Mouse (Mus musculus) heart, embryonic 10.5 days (tissue): ENCODE data around the gene Otx2. TPM values are rescaled to one million over a fixed set of nuclear protein-coding genes. Genes with fewer than 3 reads are reported as not detected.
A peak's percentile ranks its signal among the peaks of the same experiment; 100 is the strongest.

Experiments used
- DNase-seq: peaks from one replicate; pipeline ENCODE4 v3.0.0-alpha.2; 2017; ENCODE audit warnings: low spot score
- H3K27ac ChIP-seq: fragments of 300-500 bp; sonication (generic); 2 replicates; pipeline ENCODE4 v1.5.1; 2016; ENCODE audit warnings: mild to moderate bottlenecking
- H3K27me3 ChIP-seq: fragments of 300-500 bp; sonication (generic); 2 replicates; pipeline ENCODE4 v1.6.1; 2016; ENCODE audit warnings: mild to moderate bottlenecking; ENCODE audit not compliant: poor library complexity, insufficient read depth, severe bottlenecking
- H3K36me3 ChIP-seq: fragments of 300-500 bp; sonication (generic); 2 replicates; pipeline ENCODE4 v1.6.1; 2016; ENCODE audit warnings: mild to moderate bottlenecking, moderate library complexity
- H3K4me1 ChIP-seq: fragments of 300-500 bp; sonication (generic); 2 replicates; pipeline ENCODE4 v1.6.1; 2016; ENCODE audit warnings: mild to moderate bottlenecking
- H3K4me3 ChIP-seq: fragments of 300-500 bp; sonication (generic); 2 replicates; pipeline ENCODE4 v1.5.1; 2016; ENCODE audit warnings: mild to moderate bottlenecking, moderate library complexity
- H3K9me3 ChIP-seq: fragments of 300-500 bp; sonication (generic); 2 replicates; pipeline ENCODE4 v1.6.1; 2016; ENCODE audit warnings: mild to moderate bottlenecking, moderate library complexity
- WGBS: fragments of 180-500 bp; shearing (Covaris S2); methylation state at CpG from one replicate; pipeline ENCODE4 v1.1.7; 2016; 5-methylcytosine and 5-hydroxymethylcytosine counted together
- polyA plus RNA-seq: library from polyadenylated mRNA; unstranded; fragments of >200 nt; fragmentation: Nextera tagmentation; extraction: Ambion mirVana; gene quantifications from 2 replicates; pipeline ENCODE4 v1.2.1, GENCODE M21; 2016

Otx2 gene
- polyA plus RNA-seq, 1 experiment from 2014 or later: 0.20 TPM

GRCm38 (mm10) chr14:48678674-48679073 lies 5.1 kb upstream of the Otx2 start:
- Histone ChIP-seq H3K27me3 (peaks cover 36% of the 10 kb centered on the region), H3K9me3 (no peaks in the 10 kb centered on the region), H3K36me3 (no peaks in the 10 kb centered on the region), H3K4me3 (no peak overlapping the region), H3K27ac (no peak overlapping the region), H3K4me1 (peaks cover 8% of the 10 kb centered on the region)
- no peak for DNase-seq
- 73% methylated on average over 3 of the region's 3 CpGs for WGBS

GRCm38 (mm10) chr14:48674036-48674831 lies 615 bp upstream of the Otx2 start:
- H3K27ac ChIP-seq: no peak overlapping the region
- H3K36me3 ChIP-seq: no peaks in the 10 kb centered on the region
- WGBS: 1% methylated on average over 36 of the region's 36 CpGs
- peaks cover 13% of the 10 kb centered on the region for H3K4me1 ChIP-seq
- no peaks in the 10 kb centered on the region for H3K9me3 ChIP-seq
- DNase-seq: no peak
- peak overlapping the region; percentile 50 for H3K4me3 ChIP-seq
- peaks cover 79% of the 10 kb centered on the region for H3K27me3 ChIP-seq

GRCm38 (mm10) chr14:48672611-48673176 lies 925 bp downstream of the Otx2 start:
- Histone ChIP-seq H3K4me3 (no peak overlapping the region), H3K27me3 (peaks cover 88% of the 10 kb centered on the region), H3K36me3 (no peaks in the 10 kb centered on the region), H3K9me3 (no peaks in the 10 kb centered on the region), H3K4me1 (peaks cover 17% of the 10 kb centered on the region), H3K27ac (no peak overlapping the region)
- 18% methylated on average over 10 of the region's 10 CpGs for WGBS
- no peak for DNase-seq

GRCm38 (mm10) chr14:48671480-48672240 lies 2.0 kb downstream of the Otx2 start:
- Histone ChIP-seq H3K9me3 (no peaks in the 10 kb centered on the region), H3K4me3 (no peak overlapping the region), H3K36me3 (no peaks in the 10 kb centered on the region), H3K27ac (no peak overlapping the region), H3K27me3 (peaks cover 97% of the 10 kb centered on the region), H3K4me1 (peaks cover 18% of the 10 kb centered on the region)
- no peak for DNase-seq
- WGBS: 33% methylated on average over 9 of the region's 9 CpGs

- no peak overlapping the region for H3K4me3 ChIP-seq
- no peak for DNase-seq
- peaks cover 98% of the 10 kb centered on the region for H3K27me3 ChIP-seq
- 47% methylated on average over 4 of the region's 4 CpGs for WGBS
- no peaks in the 10 kb centered on the region for H3K9me3 ChIP-seq
- no peak overlapping the region for H3K27ac ChIP-seq
- no peaks in the 10 kb centered on the region for H3K36me3 ChIP-seq
- peaks cover 25% of the 10 kb centered on the region for H3K4me1 ChIP-seq
Measured at GRCm38 (mm10) chr14:48670761-48671479, 2.7 kb downstream of the Otx2 start.

GRCm38 (mm10) chr14:48670258-48670630 lies 3.4 kb downstream of the Otx2 start:
- Histone ChIP-seq H3K27me3 (peaks cover 98% of the 10 kb centered on the region), H3K4me1 (peaks cover 31% of the 10 kb centered on the region), H3K27ac (no peak overlapping the region), H3K4me3 (no peak overlapping the region), H3K36me3 (no peaks in the 10 kb centered on the region), H3K9me3 (no peaks in the 10 kb centered on the region)
- WGBS: 5% methylated on average over 3 of the region's 3 CpGs
- DNase-seq: no peak

GRCm38 (mm10) chr14:48669541-48670257 lies 3.9 kb downstream of the Otx2 start:
- peaks cover 98% of the 10 kb centered on the region for H3K27me3 ChIP-seq
- 4% methylated on average over 18 of the region's 18 CpGs for WGBS
- no peak overlapping the region for H3K4me3 ChIP-seq
- no peaks in the 10 kb centered on the region for H3K36me3 ChIP-seq
- no peak for DNase-seq
- peaks cover 31% of the 10 kb centered on the region for H3K4me1 ChIP-seq
- H3K27ac ChIP-seq: no peak overlapping the region
- no peaks in the 10 kb centered on the region for H3K9me3 ChIP-seq

GRCm38 (mm10) chr14:48668761-48669303 lies 4.8 kb downstream of the Otx2 start:
- Histone ChIP-seq H3K27me3 (peaks cover 97% of the 10 kb centered on the region), H3K9me3 (no peaks in the 10 kb centered on the region), H3K4me3 (peak overlapping the region; percentile 22; the same call in 1 of the 2 replicates), H3K27ac (no peak overlapping the region), H3K4me1 (peaks cover 25% of the 10 kb centered on the region), H3K36me3 (no peaks in the 10 kb centered on the region)
- under 1% methylated on average over 29 of the region's 29 CpGs for WGBS
- no peak for DNase-seq

- no peak overlapping the region for H3K4me3 ChIP-seq
- H3K36me3 ChIP-seq: no peaks in the 10 kb centered on the region
- no peak overlapping the region for H3K27ac ChIP-seq
- no peak for DNase-seq
- no peaks in the 10 kb centered on the region for H3K9me3 ChIP-seq
- peaks cover 18% of the 10 kb centered on the region for H3K4me1 ChIP-seq
- 4% methylated on average over 11 of the region's 11 CpGs for WGBS
- peaks cover 97% of the 10 kb centered on the region for H3K27me3 ChIP-seq
Measured at GRCm38 (mm10) chr14:48668051-48668481, 5.6 kb downstream of the Otx2 start.

- Histone ChIP-seq H3K36me3 (no peaks in the 10 kb centered on the region), H3K9me3 (no peaks in the 10 kb centered on the region), H3K4me3 (no peak overlapping the region), H3K27me3 (peaks cover 97% of the 10 kb centered on the region), H3K27ac (no peak overlapping the region), H3K4me1 (peaks cover 21% of the 10 kb centered on the region)
- WGBS: 2% methylated on average over 12 of the region's 12 CpGs
- no peak for DNase-seq
Measured at GRCm38 (mm10) chr14:48667396-48667795, 6.2 kb downstream of the Otx2 start.

- Histone ChIP-seq H3K27me3 (peaks cover 97% of the 10 kb centered on the region), H3K4me3 (peak overlapping the region; percentile 31), H3K36me3 (no peaks in the 10 kb centered on the region), H3K4me1 (peaks cover 24% of the 10 kb centered on the region), H3K27ac (no peak overlapping the region), H3K9me3 (no peaks in the 10 kb centered on the region)
- DNase-seq: no peak
- WGBS: under 1% methylated on average over 19 of the region's 19 CpGs
Measured at GRCm38 (mm10) chr14:48666771-48667170, 6.8 kb downstream of the Otx2 start.
